Mouse (Mus musculus): ENCODE results near the gene Igsf9b.

Igsf9b gene

DNA sequence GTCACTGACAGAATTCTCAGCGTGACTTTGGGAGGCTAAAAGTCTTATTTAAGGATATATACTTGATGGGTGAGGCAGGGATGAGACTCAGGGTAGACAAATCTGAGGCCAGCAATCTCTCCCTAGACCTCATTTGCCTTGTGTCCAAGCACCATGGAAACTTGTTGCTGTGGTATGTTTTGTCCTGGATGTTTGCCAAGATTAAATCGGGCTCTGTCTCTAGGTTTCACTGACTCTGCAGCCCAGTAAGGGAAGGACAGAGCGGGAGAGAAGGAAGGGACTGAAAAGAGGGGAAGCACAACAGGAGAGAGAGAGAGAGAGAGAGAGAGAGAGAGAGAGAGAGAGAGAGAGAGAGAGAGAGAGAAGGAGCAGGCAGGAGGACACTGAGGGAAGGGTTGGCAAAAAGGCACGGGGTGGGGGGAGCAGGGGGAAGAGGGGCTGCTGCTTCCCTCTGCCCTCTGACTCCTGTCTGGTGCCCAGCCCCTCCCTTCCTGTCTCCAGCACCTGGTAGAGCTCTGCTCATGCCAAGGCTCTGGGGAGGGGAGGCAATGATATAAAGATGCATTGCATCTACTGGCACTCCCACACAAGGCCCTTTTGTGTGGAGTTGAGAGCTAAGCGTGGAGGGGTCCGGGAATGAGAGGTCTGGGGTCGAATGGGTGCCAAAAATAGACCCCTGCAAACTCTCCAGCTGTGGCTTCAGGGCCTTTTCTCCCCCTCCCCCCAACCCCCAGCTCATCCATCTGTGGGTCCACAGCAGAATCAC, 9.3 kb upstream of the Igsf9b start:
- DNase-seq (ENCODE audit: low spot score in 2 of 2), result peak in 1 of 2 experiments; percentile 22

DNA sequence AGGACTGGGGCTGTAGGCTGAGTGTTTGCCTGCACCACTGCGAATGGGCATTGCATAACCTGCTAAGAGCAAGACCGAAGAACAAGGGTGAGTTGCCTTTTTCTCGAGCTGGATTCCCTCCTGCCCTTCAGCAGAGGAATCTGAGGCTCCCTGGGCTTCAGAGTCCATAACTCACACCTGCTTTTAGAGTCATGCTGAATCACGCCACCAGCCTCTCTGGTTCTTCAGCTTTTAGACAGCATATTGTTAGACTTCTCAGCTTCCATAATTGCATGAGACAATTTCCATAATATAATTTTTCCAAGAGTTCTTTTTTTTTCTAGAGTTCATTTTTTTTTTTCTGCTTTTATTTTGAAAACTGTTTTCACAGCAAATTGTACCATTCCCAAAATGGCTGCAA, 4.6 kb upstream of the Igsf9b start:
- no peak for DNase-seq (ENCODE audit: low spot score in 2 of 2)

DNA sequence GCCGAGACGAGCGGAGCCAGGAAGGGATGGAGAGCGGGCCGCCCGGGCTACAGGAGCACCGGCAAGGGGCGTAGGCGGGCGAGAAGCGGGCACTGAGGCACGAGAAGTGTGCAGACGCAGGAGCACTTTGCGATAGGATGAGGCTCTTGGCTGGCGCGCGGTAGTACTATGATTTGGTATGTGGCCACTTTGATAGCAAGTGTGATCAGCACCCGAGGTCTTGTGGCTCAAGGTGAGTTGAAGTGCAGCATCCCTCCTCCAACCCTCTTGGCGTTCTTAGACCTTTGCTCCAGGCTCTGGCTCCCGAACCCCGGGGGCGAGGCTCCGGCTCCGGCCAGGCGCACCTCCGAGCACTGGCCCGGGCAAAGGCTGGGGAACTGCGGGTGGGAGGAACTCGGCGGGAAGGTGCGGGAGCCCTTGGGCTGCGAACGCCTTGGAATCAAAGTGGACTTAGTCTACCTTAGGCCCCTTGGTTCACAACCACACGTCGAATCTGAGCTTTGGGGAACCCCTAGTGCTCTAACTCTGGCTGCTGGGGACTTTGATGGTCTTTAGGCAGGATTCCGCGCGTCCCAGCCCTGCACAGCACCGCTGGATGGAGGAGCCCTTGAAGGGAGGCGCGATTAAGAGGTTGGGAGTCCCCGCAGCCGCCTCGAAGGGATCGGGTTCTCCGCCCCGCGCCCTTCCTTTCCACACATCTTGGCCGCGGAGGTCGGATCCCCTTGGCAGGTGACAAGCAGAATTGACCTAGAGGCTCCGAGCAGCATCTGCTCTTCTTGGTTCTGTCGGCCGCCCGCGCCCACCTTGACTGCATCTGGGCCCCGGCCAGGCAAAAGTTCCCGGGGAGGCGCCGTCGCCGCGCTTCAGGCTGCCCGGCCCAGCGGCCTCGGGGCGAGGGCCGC, 533 bp downstream of the Igsf9b start:
- no peak for DNase-seq (ENCODE audit: low spot score in 2 of 2)

DNA sequence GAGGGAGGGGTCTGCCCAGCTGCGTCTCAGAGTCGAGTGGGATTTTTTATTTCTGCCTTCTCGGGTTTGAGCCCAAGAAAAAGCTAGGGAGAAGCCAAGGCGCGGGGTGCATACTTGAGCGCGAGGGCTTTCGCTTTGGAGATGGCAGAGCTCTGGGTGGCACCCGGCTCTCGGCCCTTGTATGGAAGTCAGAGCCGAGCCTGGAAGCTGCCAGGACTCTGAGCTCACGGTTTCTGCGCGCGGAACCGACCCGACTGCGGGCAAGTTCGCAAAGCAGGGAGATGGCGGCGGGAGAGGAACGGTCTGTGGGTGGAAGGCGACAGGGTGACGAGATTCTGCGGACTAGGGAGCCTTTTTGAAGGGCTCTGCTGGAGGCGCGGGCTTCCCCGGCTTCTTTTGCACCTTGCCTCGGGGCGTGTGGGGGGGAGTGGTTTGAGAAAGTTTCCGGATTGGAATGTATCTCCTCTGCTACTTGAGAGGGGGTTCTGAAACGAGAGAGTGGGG, 1.2 kb downstream of the Igsf9b start:
- peak; percentile 17 to 22 for DNase-seq (ENCODE audit: low spot score in 2 of 2)

DNA sequence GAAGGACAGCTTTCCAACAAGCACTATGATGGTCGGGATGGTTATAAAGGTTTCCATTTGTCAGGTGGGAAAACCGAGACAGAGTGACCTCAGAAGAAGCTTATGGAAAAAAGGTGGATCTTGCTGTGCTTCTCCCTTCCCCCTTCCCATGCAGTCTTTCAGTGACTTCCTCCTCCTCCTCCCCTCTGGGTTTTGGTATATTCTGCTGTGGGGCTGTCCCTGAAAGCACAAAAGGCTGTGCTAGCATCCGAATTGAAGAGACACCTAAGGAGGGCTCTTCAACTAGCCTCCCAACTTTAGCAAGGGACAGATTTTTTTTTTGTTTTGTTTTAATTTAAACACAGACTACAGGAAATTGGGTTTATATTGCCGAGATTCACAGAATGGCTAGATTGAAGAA, 1.7 kb downstream of the Igsf9b start:
- DNase-seq (ENCODE audit: low spot score in 2 of 2), result no peak

DNA sequence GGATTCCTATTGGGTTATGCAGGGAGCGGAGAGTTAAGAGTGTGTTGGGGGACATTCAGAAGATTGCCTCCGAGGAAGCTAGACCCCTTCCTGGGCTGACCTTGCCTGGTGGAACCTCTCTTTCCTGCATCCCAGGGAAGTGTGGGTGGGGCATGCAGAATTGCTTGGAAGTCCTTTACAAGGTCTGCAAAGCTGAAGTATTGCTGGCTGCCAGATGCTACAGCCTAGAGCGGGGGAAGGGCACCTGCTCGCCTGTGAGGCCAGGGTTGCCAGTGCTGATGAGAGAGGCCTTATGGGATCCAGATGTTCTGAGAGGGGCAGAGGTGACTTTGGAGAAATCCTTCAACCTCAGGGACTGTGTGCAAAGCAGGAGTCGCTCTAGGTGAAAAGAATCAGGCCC, 2.5 kb downstream of the Igsf9b start:
- DNase-seq (ENCODE audit: low spot score in 2 of 2), result no peak

DNA sequence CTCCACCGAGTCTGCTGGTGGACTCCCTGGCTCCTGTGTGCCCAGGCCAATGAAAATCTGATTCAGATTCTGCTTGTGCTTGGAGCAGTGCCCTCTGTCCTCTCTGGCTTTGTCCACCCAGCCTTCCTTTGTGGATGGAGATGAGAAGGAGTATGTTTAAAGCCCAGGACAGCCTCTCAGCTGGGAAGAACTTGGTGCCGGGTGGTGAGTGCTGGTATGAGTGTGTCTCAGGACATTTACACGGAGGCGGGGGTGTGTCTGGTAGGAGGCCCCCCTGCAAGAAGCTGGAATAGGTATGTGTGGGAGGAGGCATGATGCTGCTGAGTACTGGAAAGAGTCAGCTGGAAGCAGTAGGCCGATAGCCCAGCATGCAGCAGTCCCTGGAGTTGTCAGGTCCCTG, 3.3 kb downstream of the Igsf9b start:
- no peak for DNase-seq (ENCODE audit: low spot score in 2 of 2)

DNA sequence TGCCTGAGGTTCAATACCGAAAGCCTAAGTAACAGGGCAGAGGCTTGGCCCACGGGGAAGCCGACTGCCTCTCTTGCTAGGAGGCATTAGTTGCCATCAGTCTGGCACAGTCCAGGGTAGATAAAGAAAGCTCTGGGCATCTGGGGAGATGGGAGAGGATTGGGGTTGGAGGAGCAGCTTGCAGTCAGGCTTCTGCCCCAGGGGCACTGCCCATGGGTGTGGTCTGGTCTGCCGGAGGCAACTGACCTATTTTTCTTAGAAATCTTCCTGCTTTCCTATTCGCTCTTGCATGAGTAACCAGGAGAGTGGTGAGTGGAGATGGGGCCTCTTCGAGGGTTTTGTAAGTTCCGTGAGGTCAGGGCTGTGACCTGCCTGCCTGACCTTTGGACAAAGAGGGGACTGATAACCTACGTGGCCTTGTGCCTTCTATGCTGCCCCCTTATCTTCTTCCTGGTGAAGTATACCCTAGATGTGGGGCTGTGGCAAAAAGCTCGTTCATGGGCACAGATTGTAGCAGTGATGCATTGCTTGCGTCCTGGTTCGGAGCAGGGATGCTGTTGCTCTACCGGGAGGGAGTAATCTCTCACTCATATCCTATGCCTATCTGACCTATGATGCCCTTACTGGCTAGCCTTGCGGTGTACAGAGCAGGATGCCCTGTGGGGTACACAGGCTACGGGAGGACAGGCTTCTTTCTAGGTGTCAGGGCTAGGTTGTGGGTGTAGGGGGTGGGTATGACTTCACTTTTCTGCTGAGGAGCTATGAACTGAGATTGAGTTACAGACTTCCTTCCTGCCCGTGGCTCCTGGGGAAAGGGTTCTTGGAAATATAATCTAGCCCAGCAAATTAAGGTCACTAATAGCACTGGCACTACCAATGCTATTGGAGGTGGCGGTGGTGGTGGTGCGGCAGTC, 4.8 kb downstream of the Igsf9b start:
- DNase-seq (ENCODE audit: low spot score in 2 of 2), result no peak

DNA sequence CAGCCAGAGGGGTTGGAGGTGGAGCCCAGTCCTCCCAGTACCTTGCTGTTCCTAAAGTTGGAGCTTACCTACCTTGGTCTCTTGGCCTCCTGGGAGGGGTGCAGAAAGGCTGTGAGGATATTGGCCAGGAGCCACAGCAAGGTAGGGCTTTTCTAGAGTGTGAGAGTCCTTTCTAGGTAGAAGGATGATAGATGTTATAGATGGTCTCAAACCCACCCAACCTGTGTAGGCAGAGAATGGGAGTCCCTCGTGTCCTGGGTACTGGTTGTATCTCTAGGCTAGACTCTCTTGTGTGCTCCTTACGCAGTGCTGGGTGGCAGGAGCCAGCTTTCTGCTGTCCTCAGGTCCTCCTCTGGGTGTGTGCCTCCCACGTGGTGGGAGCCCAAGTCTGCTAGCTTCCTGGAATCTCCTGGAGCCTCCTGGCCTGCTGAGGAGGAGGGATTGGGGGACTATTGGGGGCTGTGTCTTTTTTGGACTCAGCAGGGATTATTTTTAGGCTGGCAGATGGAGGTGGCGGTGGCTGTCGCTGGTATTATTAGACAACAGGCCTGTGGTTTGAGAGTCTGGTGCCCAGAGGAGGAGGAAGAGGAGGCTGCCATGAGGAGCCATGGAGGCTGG, 5.6 kb downstream of the Igsf9b start:
- peak; percentile 4 to 23 for DNase-seq (ENCODE audit: low spot score in 2 of 2)

DNA sequence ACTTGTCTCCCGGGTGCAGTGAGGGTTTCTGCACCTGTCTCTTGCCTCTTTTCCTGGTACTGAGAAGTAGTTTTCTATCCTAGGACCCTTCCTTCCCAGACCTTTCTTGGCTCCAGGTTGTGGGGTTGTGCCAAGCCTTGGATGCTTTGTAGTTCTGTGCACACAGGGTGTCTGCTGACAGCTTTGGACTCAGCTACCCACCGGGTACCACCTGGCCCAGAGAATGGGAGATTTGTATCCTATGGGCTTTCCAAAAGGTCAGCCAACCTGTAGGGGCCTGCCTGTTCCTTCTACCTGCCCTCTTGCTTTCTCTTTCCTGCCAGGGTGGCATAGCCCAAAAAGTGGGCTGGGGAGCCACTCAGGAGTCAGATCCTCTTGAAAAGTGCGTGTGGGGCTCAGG, 6.5 kb downstream of the Igsf9b start:
- no peak for DNase-seq (ENCODE audit: low spot score in 2 of 2)

DNA sequence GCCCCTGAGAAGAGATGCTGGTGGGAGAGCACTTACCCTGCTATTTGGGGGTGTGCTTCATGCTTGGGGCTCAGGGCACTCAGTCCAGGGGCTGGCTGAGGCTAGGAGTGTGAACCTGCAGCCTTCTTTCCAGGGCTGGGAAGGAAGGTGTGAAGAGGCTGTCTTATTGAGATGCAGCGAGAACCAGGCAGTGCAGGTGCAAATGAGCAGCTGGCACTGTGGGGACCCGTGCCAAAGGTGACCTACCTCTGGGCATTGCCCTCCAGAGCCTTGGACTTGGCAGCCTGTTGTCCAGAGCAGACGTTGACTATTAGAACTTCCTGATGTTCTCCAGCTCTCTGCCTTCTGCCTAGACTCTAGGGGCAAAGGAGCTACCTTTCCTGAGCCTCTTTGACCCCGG, 7.6 kb downstream of the Igsf9b start:
- no peak for DNase-seq (ENCODE audit: low spot score in 2 of 2)

DNA sequence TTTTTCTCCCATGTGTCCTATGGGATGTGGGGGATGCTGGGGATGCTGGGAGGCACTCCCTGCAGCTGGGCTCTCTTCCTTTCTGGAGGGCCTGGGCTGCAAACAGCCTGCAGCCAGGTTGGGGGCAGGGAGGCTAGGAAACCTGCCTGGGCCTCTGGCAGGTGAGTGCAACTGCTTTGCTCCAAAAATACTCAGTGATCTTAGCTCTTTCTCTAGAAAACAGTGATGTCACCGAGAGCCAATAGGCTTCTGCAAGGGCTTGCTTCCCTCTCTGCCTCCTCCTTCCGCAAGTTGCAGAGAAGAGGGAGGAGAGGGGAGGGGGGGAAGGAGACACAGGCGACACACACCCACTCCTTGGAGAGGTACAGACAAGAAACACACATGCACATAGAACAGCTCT, 8.3 kb downstream of the Igsf9b start:
- no peak for DNase-seq (ENCODE audit: low spot score in 2 of 2)

DNA sequence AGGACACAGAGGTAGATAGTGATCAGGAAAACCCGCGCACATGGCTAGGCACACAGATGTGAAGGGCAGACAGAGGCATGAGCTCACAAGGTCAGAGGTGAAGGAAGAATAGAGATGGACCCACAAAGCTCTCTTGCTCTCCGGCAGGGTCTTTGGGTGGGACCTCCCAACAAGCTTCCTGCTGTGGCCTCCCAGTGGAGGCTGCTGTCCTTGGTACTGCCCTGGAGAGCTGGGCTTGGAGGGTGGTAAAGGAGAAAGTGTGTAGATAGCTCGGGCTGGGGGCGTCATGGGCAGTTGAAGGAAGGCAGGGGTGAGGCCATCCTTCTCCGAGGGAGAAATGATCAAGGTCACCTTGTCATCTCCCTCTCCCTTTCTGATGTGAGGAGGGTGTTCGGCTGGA, 9.0 kb downstream of the Igsf9b start:
- DNase-seq (ENCODE audit: low spot score in 2 of 2), result no peak

DNA sequence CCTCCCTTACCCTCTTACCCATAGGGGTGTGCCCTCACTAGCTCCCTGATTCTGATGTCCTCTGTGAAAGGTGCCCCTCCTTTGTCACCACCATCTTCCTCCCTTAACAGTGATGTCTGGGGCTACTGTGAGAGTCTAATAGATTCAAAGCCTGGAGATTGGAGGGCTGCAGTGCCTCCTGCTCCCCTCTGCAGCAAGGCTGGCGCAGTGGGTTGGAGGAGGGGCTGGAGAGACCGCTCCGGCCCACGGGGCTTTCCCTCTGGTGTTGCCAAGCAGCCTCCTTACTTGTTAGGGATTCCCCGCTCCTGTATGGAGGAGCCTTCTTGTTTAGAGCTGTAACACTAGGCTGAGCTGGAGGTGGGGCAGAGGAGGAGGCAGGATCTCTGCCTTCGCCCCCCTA, 9.6 kb downstream of the Igsf9b start:
- no peak for DNase-seq (ENCODE audit: low spot score in 2 of 2)

DNA sequence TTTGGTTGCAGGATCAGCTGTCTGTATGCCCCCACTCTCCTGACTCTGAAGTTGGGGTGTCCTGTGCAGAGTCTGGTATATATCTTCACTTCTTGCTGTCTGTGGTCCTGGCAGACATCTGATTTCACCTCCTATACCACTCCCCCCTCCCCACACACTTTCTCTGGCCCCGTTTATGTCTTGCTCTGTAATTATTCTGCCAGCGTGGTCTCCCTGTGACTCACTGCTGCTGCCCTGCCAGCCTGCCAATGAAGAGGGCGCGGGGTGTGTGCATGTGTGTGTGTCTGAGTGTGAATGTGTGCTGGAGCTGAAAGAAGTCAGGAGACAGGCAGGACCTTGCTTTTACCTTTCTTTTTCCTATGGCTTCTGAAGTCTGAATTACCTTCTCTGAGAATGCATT, 11.0 kb downstream of the Igsf9b start:
- DNase-seq (ENCODE audit: low spot score in 2 of 2), result no peak

DNA sequence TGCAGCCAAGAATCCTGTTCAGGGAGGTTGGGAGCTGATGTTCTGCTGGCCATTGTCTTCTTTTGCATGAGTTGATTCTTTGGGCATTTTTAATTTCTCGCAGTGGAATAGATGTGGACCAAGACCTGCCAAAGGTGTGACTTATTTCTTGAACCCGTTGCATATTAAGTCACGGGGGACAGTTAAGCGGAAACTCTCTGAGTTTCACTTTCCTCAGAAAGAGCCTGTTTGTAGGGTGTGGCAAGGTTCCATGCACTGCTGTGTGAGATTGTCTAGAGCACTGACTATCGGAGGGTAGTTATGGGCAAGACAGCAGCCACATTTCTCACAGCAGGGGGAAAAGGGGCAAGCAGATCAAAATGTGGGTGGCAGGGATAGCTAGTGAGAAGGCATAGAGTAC, 14.4 kb downstream of the Igsf9b start:
- DNase-seq (ENCODE audit: low spot score in 2 of 2), result no peak

DNA sequence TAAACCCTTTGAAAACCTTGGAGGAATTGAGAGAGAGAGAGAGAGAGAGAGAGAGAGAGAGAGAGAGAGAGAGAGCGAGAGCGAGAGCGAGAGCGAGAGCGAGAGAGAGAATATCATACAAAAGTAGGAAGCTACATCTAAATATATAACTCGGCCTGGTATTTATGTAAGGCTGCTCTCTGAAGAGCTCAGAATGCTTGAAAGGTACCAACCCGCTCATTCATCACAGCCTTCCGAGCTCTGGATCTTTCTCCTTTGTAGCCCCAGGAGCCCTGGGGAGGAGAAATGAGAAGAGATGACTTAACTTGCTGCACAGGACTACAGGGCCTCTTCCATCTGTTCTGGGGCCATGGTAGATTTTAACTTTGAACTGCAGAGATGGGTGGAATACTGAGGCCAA, 22.3 kb downstream of the Igsf9b start:
- DNase-seq (ENCODE audit: low spot score in 2 of 2), result no peak

DNA sequence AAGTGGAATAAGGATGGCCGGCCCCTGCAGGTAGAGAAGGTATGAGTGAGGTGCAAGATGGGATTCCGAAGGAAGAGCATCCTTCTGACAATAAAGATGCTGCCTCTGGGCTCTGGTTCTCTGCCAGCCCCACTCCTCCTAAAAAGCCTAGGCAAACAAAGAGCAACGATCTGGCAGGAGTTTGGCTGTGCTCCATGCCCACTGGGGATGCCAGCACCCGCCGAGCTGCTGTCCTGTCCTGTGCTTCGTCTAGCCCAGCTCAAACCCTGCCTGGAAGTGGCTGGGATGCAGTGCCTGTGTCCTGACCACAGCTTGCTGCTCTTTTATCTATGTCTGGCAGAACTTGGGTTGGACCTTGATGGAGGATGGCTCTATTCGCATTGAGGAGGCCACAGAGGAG, 23.3 kb downstream of the Igsf9b start:
- DNase-seq (ENCODE audit: low spot score in 2 of 2), result no peak

DNA sequence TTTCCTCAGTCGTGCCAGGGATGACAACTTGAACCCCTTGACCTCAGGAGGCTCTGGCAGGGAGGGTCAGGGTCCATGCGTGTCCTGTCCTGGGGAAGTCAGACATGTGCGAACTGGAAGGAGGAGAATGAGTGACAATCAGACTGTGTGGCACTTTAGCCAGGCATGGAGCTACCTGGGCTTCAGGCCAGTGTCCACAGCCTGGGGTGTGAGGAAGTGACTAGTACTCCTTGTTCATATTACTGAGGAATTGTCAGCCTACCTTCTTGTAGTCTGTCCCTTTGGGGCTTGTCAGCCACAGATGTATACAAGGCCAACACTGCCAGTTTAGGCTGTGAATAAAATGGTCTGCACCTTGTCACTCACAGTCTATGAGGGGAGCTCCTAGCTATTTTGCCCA, 24.4 kb downstream of the Igsf9b start:
- DNase-seq (ENCODE audit: low spot score in 2 of 2), result no peak

DNA sequence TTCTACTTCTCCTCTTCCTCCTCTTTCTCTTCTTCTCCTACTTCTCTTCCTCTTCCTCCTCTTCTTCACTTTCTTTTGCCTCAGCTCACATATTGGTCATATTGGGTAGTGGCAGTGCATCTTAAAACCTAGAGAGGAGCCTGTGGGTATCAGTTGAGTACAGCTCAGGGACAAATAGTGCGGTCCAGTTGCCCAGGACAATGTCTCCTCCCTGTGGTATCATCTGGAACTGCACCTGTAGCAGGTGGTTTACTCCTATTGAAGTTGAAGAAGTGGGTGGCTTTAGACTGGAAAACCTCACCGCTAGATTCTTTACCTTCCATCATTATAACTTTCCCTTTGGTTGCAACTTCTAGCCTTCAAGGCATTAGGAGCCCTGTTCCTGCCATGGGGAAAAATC, 26.9 kb downstream of the Igsf9b start:
- peak; percentile 21 to 57 for DNase-seq (ENCODE audit: low spot score in 2 of 2)

DNA sequence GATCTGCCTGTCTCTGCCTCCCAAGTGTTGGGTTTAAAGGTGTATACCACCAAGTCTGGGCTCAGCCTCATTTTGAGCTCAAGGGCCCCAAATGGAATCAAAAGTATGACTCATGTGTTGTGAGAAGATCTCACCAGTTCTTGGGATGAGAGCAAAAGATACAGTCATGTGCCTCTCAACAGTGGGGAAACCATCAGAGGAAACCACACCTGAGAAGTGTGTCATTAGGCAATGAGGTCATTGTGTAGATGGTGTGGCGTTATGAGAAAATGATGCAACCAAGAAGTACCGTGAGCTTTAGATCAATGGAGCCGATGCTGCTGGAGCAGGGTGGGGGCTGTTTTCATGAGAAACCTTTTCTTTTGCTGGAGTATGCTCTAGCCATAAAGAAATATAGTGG, 28.6 kb downstream of the Igsf9b start:
- no peak for DNase-seq (ENCODE audit: low spot score in 2 of 2)

Data from heart, adult 9 months (tissue).